Mouse (Mus musculus) CH12.LX (cell line): ENCODE measurements around the gene Ppp1r32. TPM values are rescaled to one million over a fixed set of nuclear protein-coding genes. Genes with fewer than 3 reads are reported as not detected.
A peak's percentile ranks its signal among the peaks of the same experiment; 100 is the strongest.

ENCODE experiments used
- DNase-seq: peaks from one replicate; pipeline ENCODE4 v3.0.0-alpha.2; 2013; ENCODE audit errors: extremely low read depth
- H3K27ac ChIP-seq: 2 replicates; pipeline ENCODE4 v1.5.1; 2012; ENCODE audit warnings: low read depth, mild to moderate bottlenecking, control low read depth, moderate library complexity; ENCODE audit not compliant: insufficient read depth
- H3K27me3 ChIP-seq: replicated peaks from 2 replicates; pipeline ENCODE3; 2012; ENCODE audit warnings: inconsistent platforms
- H3K36me3 ChIP-seq, 2 experiments: replicated peaks in 1 of 2; 2 replicates each; pipeline versions ENCODE3 to v1.6.1; 2012; ENCODE audit warnings: inconsistent platforms in 1 of 2, low read length in 1 of 2, mild to moderate bottlenecking in 1 of 2, mixed read lengths in 1 of 2, moderate library complexity in 1 of 2; ENCODE audit not compliant: control insufficient read depth in 1 of 2, insufficient read depth in 1 of 2
- H3K4me1 ChIP-seq, 2 experiments: 2 replicates each; pipeline ENCODE4 v1.6.1; 2012; ENCODE audit warnings: inconsistent platforms in 1 of 2, moderate library complexity in 1 of 2; ENCODE audit not compliant: insufficient read depth in 2 of 2, control insufficient read depth in 1 of 2
- H3K4me2 ChIP-seq: 2 replicates; pipeline ENCODE4 v1.6.1; 2012; ENCODE audit warnings: low read depth, mild to moderate bottlenecking, control low read depth; ENCODE audit not compliant: poor library complexity, insufficient read depth, severe bottlenecking
- H3K4me3 ChIP-seq, 3 experiments: fragments of 150-350 bp in 1 of 3; sonication (generic) in 1 of 3; replicated peaks in 1 of 3; 2 replicates each; pipeline versions ENCODE3 to v1.5.1; 2011 to 2012; ENCODE audit warnings: low read depth in 2 of 3, low read length in 2 of 3, mild to moderate bottlenecking in 2 of 3, moderate library complexity in 2 of 3, control low read depth in 1 of 3, improper control_type of control experiment in 1 of 3, inconsistent platforms in 1 of 3, mixed read lengths in 1 of 3; ENCODE audit not compliant: poor library complexity in 1 of 3
- H3K79me2 ChIP-seq: replicated peaks from 2 replicates; pipeline ENCODE4 v1.6.1; 2012; ENCODE audit warnings: mild to moderate bottlenecking, moderate library complexity; ENCODE audit not compliant: control insufficient read depth, poor library complexity, insufficient read depth, severe bottlenecking; ENCODE audit errors: extremely low read depth
- H3K9ac ChIP-seq: 2 replicates; pipeline ENCODE4 v1.6.1; 2012; ENCODE audit warnings: low read depth, mild to moderate bottlenecking, control low read depth, moderate library complexity; ENCODE audit not compliant: insufficient read depth
- H3K9me3 ChIP-seq: replicated peaks from 2 replicates; pipeline ENCODE3; 2012; ENCODE audit warnings: low read length, inconsistent platforms, mixed read lengths
- CHD1 ChIP-seq: IDR thresholded peaks from 2 replicates; pipeline ENCODE4 v1.6.1; 2012; ENCODE audit warnings: low read depth, low read length, improper control_type of control experiment, inconsistent platforms
- CTCF ChIP-seq, 2 experiments: IDR thresholded peaks in 1 of 2; conservative IDR thresholded peaks in 1 of 2; 2 replicates each; pipeline ENCODE4 v1.5.1; 2011 to 2012; ENCODE audit warnings: low read depth in 2 of 2, low read length in 2 of 2, improper control_type of control experiment in 1 of 2, inconsistent platforms in 1 of 2, mild to moderate bottlenecking in 1 of 2, moderate library complexity in 1 of 2
- E2F4 ChIP-seq: IDR thresholded peaks from 2 replicates; pipeline ENCODE4 v1.6.1; 2011; ENCODE audit warnings: low read depth, low read length, improper control_type of control experiment; ENCODE audit not compliant: insufficient replicate concordance
- GABPA ChIP-seq: IDR thresholded peaks from 2 replicates; pipeline ENCODE4 v1.6.1; 2012; ENCODE audit warnings: low read depth, low read length, improper control_type of control experiment, inconsistent platforms; ENCODE audit not compliant: insufficient replicate concordance
- IRF4 ChIP-seq: IDR thresholded peaks from 2 replicates; pipeline ENCODE4 v1.6.1; 2014; ENCODE audit warnings: low read depth, mild to moderate bottlenecking, inconsistent platforms, low read length, improper control_type of control experiment
- JUN ChIP-seq: IDR thresholded peaks from 2 replicates; pipeline ENCODE4 v1.6.1; 2011; ENCODE audit warnings: low read depth, mild to moderate bottlenecking, low read length, improper control_type of control experiment, moderate library complexity; ENCODE audit not compliant: insufficient read depth
- JUND ChIP-seq: conservative IDR thresholded peaks from 2 replicates; pipeline ENCODE4 v1.6.1; 2011; ENCODE audit warnings: low read depth, low read length, improper control_type of control experiment
- MAX ChIP-seq: IDR thresholded peaks from 2 replicates; pipeline ENCODE4 v1.6.1; 2011; ENCODE audit warnings: low read length, improper control_type of control experiment
- MEF2A ChIP-seq: IDR thresholded peaks from 2 replicates; pipeline ENCODE4 v1.6.1; 2014; ENCODE audit warnings: low read depth, mild to moderate bottlenecking, inconsistent platforms, low read length, improper control_type of control experiment, borderline replicate concordance
- MXI1 ChIP-seq: IDR thresholded peaks from 2 replicates; pipeline ENCODE4 v1.6.1; 2011; ENCODE audit warnings: mild to moderate bottlenecking, low read depth, low read length, improper control_type of control experiment
- NELFE ChIP-seq: IDR thresholded peaks from 2 replicates; pipeline ENCODE4 v1.6.1; 2011; ENCODE audit warnings: low read depth, low read length, improper control_type of control experiment
- SIN3A ChIP-seq: IDR thresholded peaks from 2 replicates; pipeline ENCODE4 v1.6.1; 2012; ENCODE audit warnings: low read length, improper control_type of control experiment, inconsistent platforms
- TBP ChIP-seq: conservative IDR thresholded peaks from 2 replicates; pipeline ENCODE4 v1.6.1; 2011; ENCODE audit warnings: low read depth, low read length, improper control_type of control experiment
- USF1 ChIP-seq: IDR thresholded peaks from 2 replicates; pipeline ENCODE4 v1.6.1; 2014; ENCODE audit warnings: low read depth, mild to moderate bottlenecking, inconsistent platforms, low read length, improper control_type of control experiment
- ZC3H11A ChIP-seq: IDR thresholded peaks from 2 replicates; pipeline ENCODE4 v1.6.1; 2012; ENCODE audit warnings: low read depth, mild to moderate bottlenecking, inconsistent platforms, low read length, improper control_type of control experiment
- ZKSCAN1 ChIP-seq: IDR thresholded peaks from 2 replicates; pipeline ENCODE4 v1.6.1; 2012; ENCODE audit warnings: low read depth, inconsistent platforms, low read length, improper control_type of control experiment, borderline replicate concordance
- dilution Hi-C: fragments of 300-500 bp; cut with MboI; formaldehyde crosslinking; loops from 2 replicates; pipeline ENCODE4 v1.14.3; 2020; ENCODE audit warnings: low sequenced_read_pairs; ENCODE audit not compliant: extremely low pct_unique_long_range_greater_than_20kb, extremely low pct_ligation_motif_present
- in situ Hi-C: fragments of 300-500 bp; cut with MboI; formaldehyde crosslinking; loops from 3 replicates; pipeline ENCODE4 v1.14.3; 2019; ENCODE audit warnings: low sequenced_read_pairs, low pct_ligation_motif_present, low pct_unique_long_range_greater_than_20kb, mixed read lengths
- polyA plus RNA-seq: library from polyadenylated mRNA; unstranded; fragments of >175 nt; gene quantifications from 2 replicates; pipeline ENCODE4 v1.2.1, GENCODE M21; 2012; ENCODE audit warnings: low read depth; ENCODE audit not compliant: insufficient read length
- total RNA-seq, 2 experiments: library from RNA; depleted of rRNA; stranded (reverse); fragments of 300-350 nt in 1 of 2; fragments of >200 nt in 1 of 2; gene quantifications; 2 replicates each; pipeline ENCODE4 v1.2.3; 2012 to 2014

The Ppp1r32 gene
- 0.13 TPM in 1 of 2 replicates, not detected in the other for total RNA-seq (2012; rRNA removed)
- 0.18 TPM in 1 of 2 replicates, not detected in the other for total RNA-seq (2014; rRNA removed)
- polyA plus RNA-seq = 0.25 and 0.49 TPM in 2 replicates

- DNase-seq = peak; percentile 15
- dilution Hi-C loops = no loop called here
- H3K27ac ChIP-seq = no peak within 1 kb of the TSS
- H3K4me1 ChIP-seq = peaks cover 3 to 19% of the 10 kb centered on the region in 2 experiments
- TF ChIP-seq MXI1 (peak; percentile 38; the same call in 1 of the 2 replicates), NELFE (no peak)
- H3K9ac ChIP-seq = no peak within 1 kb of the TSS
- H3K9me3 ChIP-seq = no peaks in the 10 kb centered on the region
- no peaks in the 10 kb centered on the region for H3K36me3 ChIP-seq
- H3K4me2 ChIP-seq = no peak within 1 kb of the TSS
- H3K27me3 ChIP-seq = peaks cover 2% of the 10 kb centered on the region
- H3K79me2 ChIP-seq = no peaks in the 10 kb centered on the region
- in situ Hi-C loops = no loop called here
- no peak within 1 kb of the TSS for H3K4me3 ChIP-seq
Observed at GRCm38 (mm10) chr19:10482703-10483102, at the start of gene Ppp1r32. Gene Ppp1r32 (minus strand): TSS chr19:10482928.

DNA sequence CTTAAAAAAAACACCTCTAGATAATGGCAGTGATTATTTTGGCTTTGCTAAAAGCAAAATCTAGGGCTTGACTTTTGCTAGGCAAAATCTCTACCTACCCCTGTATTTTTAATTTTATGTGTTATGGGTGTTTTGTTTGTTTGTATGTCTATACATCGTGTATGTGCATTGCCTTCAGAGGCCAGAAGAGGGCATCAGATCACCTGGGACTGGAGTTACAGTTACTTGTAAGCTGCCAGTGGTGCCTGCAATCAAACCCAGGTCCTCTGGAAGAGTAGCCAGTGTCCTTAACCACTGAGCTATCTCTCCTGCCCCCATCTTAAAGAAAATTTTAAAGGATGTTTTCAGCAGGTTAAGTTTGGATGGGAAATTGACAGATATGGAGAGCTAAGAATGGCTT lies 47.4 kb upstream of the Ppp1r32 start:
- Histone ChIP-seq H3K9ac (no peak overlapping the region), H3K4me3 (no peak overlapping the region), H3K9me3 (no peaks in the 10 kb centered on the region), H3K36me3 (peaks cover 40 to 68% of the 10 kb centered on the region in 2 experiments), H3K27me3 (no peaks in the 10 kb centered on the region), H3K79me2 (peaks cover 38% of the 10 kb centered on the region), H3K4me2 (no peak overlapping the region), H3K27ac (no peak overlapping the region), H3K4me1 (peaks cover 3 to 23% of the 10 kb centered on the region in 2 experiments; a peak in 3 of 4 replicates)
- TF ChIP-seq ZC3H11A (no peak), CTCF (conservative IDR thresholded peaks at IDR 0.05 in 1 of 2, IDR thresholded peaks at IDR 0.05 in 1 of 2; ENCODE audit: low read depth in 2 of 2, low read length in 2 of 2) (peak in 1 of 2 experiments; percentile 17; a peak in 2 of 4 replicates), ZKSCAN1 (no peak)
- DNase-seq = no peak
- dilution Hi-C loops (no loop called here), in situ Hi-C loops (no loop called here)

DNA sequence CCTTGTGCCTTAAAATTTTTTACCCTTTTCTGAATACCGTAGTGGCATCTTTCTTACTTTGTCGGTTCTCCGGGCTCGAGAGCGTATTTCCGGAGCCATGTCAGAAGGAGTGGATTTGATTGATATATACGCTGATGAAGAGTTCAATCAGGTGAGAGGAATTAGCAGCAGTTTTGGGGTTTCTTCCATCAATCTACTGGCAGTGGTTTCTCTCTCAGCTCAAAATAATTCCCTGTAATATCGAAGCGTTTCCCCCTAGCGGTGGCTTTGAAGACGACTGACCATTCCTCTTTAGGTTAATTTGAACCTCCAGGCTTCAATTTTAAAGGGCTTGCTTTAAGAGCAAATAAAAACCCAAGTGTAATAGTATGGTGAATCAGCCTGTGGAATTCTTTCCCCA lies 43.2 kb upstream of the Ppp1r32 start, which contains the start of gene Sdhaf2:
Sdhaf2 (minus strand) TSS at position 233 of the 400 bp plus-strand sequence.
- H3K9me3 ChIP-seq = no peaks in the 10 kb centered on the region
- H3K4me1 ChIP-seq = peaks cover 9 to 54% of the 10 kb centered on the region in 2 experiments
- H3K9ac ChIP-seq = peak within 1 kb of the TSS; percentile 98
- H3K27ac ChIP-seq = peak within 1 kb of the TSS; percentile 92
- peaks cover 55% of the 10 kb centered on the region for H3K79me2 ChIP-seq
- TF ChIP-seq GABPA = no peak
- TF ChIP-seq USF1 = no peak
- TF ChIP-seq MEF2A = no peak
- TF ChIP-seq SIN3A = peak; percentile 87
- TF ChIP-seq IRF4 = 0 out of 2 replicates have a peak, but pooled peaks have one; percentile 12
- peak; percentile 45 for TF ChIP-seq JUND
- TF ChIP-seq MAX = 0 out of 2 replicates have a peak, but pooled peaks have one; percentile 18
- 0 out of 2 replicates have a peak, but pooled peaks have one; percentile 63 for TF ChIP-seq E2F4
- peak; percentile 62; the same call in 1 of the 2 replicates for TF ChIP-seq CHD1
- TF ChIP-seq CTCF (conservative IDR thresholded peaks at IDR 0.05 in 1 of 2, IDR thresholded peaks at IDR 0.05 in 1 of 2; ENCODE audit: low read depth in 2 of 2, low read length in 2 of 2) = peak; percentile 50 to 65; a peak in 3 of 4 replicates
- TF ChIP-seq TBP = 0 out of 2 replicates have a peak, but pooled peaks have one; percentile 35
- no peak for TF ChIP-seq JUN
- H3K4me2 ChIP-seq = peak within 1 kb of the TSS; percentile 98
- in situ Hi-C loops = no loop called here
- peak; percentile 70 for DNase-seq
- H3K4me3 ChIP-seq = peak within 1 kb of the TSS; percentile 90 to 96 (median 94)
- peaks cover 11 to 36% of the 10 kb centered on the region in 2 experiments for H3K36me3 ChIP-seq
- dilution Hi-C loops = no loop called here
- H3K27me3 ChIP-seq = no peaks in the 10 kb centered on the region
